Mouse (Mus musculus) bone marrow macrophage, adult 2 months (primary cell): Measurements from ENCODE around the gene Kcnip4.

Source experiments
- CTCF ChIP-seq: IDR thresholded peaks from 2 replicates; pipeline ENCODE4 v1.5.1; 2012; ENCODE audit warnings: low read depth, mild to moderate bottlenecking, low read length, moderate library complexity
- POLR2A ChIP-seq: IDR thresholded peaks from 2 replicates; pipeline ENCODE4 v1.6.1; 2012; ENCODE audit warnings: mild to moderate bottlenecking, low read depth, low read length, borderline replicate concordance

DNA sequence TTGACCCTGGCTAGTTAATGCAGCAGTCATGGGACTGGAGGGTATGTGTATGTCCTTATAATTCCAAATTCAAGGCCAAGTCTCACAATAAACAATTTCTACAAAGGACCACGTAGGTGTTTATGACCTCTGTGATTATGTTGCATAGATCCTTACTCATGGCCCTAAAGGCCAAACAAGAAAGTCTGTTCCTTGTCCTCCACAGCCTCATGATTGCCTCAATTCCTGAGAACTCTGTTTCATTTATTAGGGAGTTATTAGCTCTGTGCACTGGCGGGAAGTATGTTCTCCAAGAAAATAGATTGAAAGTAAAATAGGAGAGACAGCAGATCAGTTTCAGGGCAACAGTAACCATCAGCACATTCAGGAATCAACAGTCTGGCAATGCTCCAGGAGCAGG, 191.6 kb downstream of the Kcnip4 start:
- TF ChIP-seq CTCF (no peak), POLR2A (no peak)
